Mouse (Mus musculus) liver, adult 2 months (tissue): ENCODE data around the gene Rassf1. TPM values are rescaled to one million over a fixed set of nuclear protein-coding genes. Genes with fewer than 3 reads are reported as not detected.
A peak's percentile ranks its signal among the peaks of the same experiment; 100 is the strongest.
"Not testable (repeated sequence)": the region's sequence is repeated elsewhere in the genome, so short reads cannot be mapped to it uniquely, and the experiment has no call there.

ENCODE experiments used
- DNase-seq: peaks from one replicate; pipeline ENCODE4 v3.0.0-alpha.2; 2011; ENCODE audit warnings: low read depth, low spot score; ENCODE audit errors: extremely low read depth
- H3K27ac ChIP-seq: fragments of 200-500 bp; replicated peaks from 2 replicates; pipeline ENCODE4 v1.5.1; 2012; ENCODE audit warnings: low read depth, mild to moderate bottlenecking, control low read depth, inconsistent platforms, low read length; ENCODE audit not compliant: insufficient read depth
- H3K27me3 ChIP-seq: fragments of 200-500 bp; 2 replicates; pipeline ENCODE4 v1.6.1; 2012; ENCODE audit warnings: mild to moderate bottlenecking, moderate library complexity, low read length, inconsistent platforms; ENCODE audit not compliant: control insufficient read depth, insufficient read depth
- H3K36me3 ChIP-seq: fragments of 200-500 bp; 2 replicates; pipeline ENCODE4 v1.6.1; 2012; ENCODE audit warnings: low read length, inconsistent platforms; ENCODE audit not compliant: control insufficient read depth, insufficient read depth
- H3K4me1 ChIP-seq: fragments of 200-500 bp; 2 replicates; pipeline ENCODE4 v1.6.1; 2011; ENCODE audit warnings: low read length; ENCODE audit not compliant: control insufficient read depth, insufficient read depth
- H3K4me3 ChIP-seq: fragments of 200-500 bp; 2 replicates; pipeline ENCODE4 v1.5.1; 2011; ENCODE audit warnings: low read depth, mild to moderate bottlenecking, control low read depth, low read length, moderate library complexity; ENCODE audit not compliant: insufficient read depth
- H3K79me2 ChIP-seq: fragments of 200-500 bp; 2 replicates; pipeline ENCODE4 v1.6.1; 2012; ENCODE audit warnings: inconsistent platforms, mild to moderate bottlenecking, low read length, moderate library complexity; ENCODE audit not compliant: control insufficient read depth, insufficient read depth
- H3K9ac ChIP-seq: fragments of 200-500 bp; 2 replicates; pipeline ENCODE4 v1.6.1; 2012; ENCODE audit warnings: low read depth, mild to moderate bottlenecking, control low read depth, inconsistent platforms, low read length
- CTCF ChIP-seq: fragments of 200-500 bp; IDR thresholded peaks from 2 replicates; pipeline ENCODE4 v1.5.1; 2011; ENCODE audit warnings: low read depth, low read length, control low read depth
- POLR2A ChIP-seq: fragments of 200-500 bp; IDR thresholded peaks from 2 replicates; pipeline ENCODE4 v1.6.1; 2011; ENCODE audit warnings: low read length, control low read depth; ENCODE audit not compliant: insufficient read depth; ENCODE audit errors: extremely low read depth
- WGBS: fragments of 180-500 bp; shearing (Covaris S2); methylation state at CpG from one replicate; pipeline ENCODE4 v1.1.7; 2018; 5-methylcytosine and 5-hydroxymethylcytosine counted together
- polyA plus RNA-seq: library from polyadenylated mRNA; depleted of rRNA; stranded (reverse); fragments of >200 nt; gene quantifications from 2 replicates; pipeline ENCODE4 v1.2.3, GENCODE M21; 2012
- total RNA-seq: library from RNA; depleted of rRNA; stranded (reverse); fragments of >200 nt; gene quantifications from 2 replicates; pipeline ENCODE4 v1.2.3, GENCODE M21; 2014

Rassf1 gene
- total and polyA plus RNA-seq, 2 experiments: 6.0 to 7.0 TPM

- H3K79me2 ChIP-seq: no peaks in the 10 kb centered on the region; the same call in 1 of the 2 replicates
- peak overlapping the region; percentile 68 for H3K9ac ChIP-seq
- under 1% methylated on average over 23 of the region's 23 CpGs for WGBS
- peak overlapping the region; percentile 62 for H3K27ac ChIP-seq
- no peak for DNase-seq
- TF ChIP-seq POLR2A (no peak), CTCF (no peak)
- H3K27me3 ChIP-seq: no peaks in the 10 kb centered on the region
- H3K36me3 ChIP-seq: peaks cover 25% of the 10 kb centered on the region
- H3K4me1 ChIP-seq: peaks cover 17% of the 10 kb centered on the region
- H3K4me3 ChIP-seq: peak overlapping the region; percentile 56
Observed at GRCm38 (mm10) chr9:107555031-107555457, 3.7 kb downstream of the Rassf1 start.

- no peak for DNase-seq
- TF ChIP-seq CTCF (no peak), POLR2A (no peak)
- no peaks in the 10 kb centered on the region for H3K27me3 ChIP-seq
- H3K9ac ChIP-seq: peak overlapping the region; percentile 68; the same call in 1 of the 2 replicates
- H3K27ac ChIP-seq: peak overlapping the region; percentile 62
- H3K4me1 ChIP-seq: peaks cover 17% of the 10 kb centered on the region
- 33% methylated on average over 2 of the region's 2 CpGs for WGBS
- H3K79me2 ChIP-seq: no peaks in the 10 kb centered on the region; the same call in 1 of the 2 replicates
- H3K36me3 ChIP-seq: peaks cover 28% of the 10 kb centered on the region
- peak overlapping the region; percentile 56 for H3K4me3 ChIP-seq
Observed at GRCm38 (mm10) chr9:107555701-107556100, 4.3 kb downstream of the Rassf1 start.

GRCm38 (mm10) chr9:107556346-107556745 lies 5.0 kb downstream of the Rassf1 start:
- DNase-seq: no peak
- Histone ChIP-seq H3K27ac (no peak overlapping the region), H3K79me2 (no peaks in the 10 kb centered on the region; the same call in 1 of the 2 replicates), H3K4me3 (no peak overlapping the region), H3K27me3 (no peaks in the 10 kb centered on the region), H3K4me1 (peaks cover 14% of the 10 kb centered on the region), H3K36me3 (peaks cover 32% of the 10 kb centered on the region), H3K9ac (no peak overlapping the region)
- TF ChIP-seq CTCF: no peak
- TF ChIP-seq POLR2A: no peak
- WGBS: 66% methylated on average over 3 of the region's 3 CpGs

GRCm38 (mm10) chr9:107563029-107563581 lies 11.8 kb downstream of the Rassf1 start, which contains the start of gene Tusc2:
Gene Tusc2 (plus strand): TSS chr9:107563255.
- Histone ChIP-seq H3K27ac (peak within 1 kb of the TSS; percentile 80), H3K9ac (peak within 1 kb of the TSS; percentile 89), H3K4me3 (peak within 1 kb of the TSS; percentile 79), H3K36me3 (peaks cover 27% of the 10 kb centered on the region), H3K79me2 (peaks cover 9% of the 10 kb centered on the region; the same call in 1 of the 2 replicates), H3K27me3 (no peaks in the 10 kb centered on the region), H3K4me1 (peaks cover 21% of the 10 kb centered on the region)
- peak; percentile 97 for DNase-seq
- TF ChIP-seq POLR2A: peak; percentile 53; the same call in 1 of the 2 replicates
- no peak for TF ChIP-seq CTCF
- under 1% methylated on average over 46 of the region's 46 CpGs for WGBS

GRCm38 (mm10) chr9:107565556-107565955 lies 14.2 kb downstream of the Rassf1 start:
- 59% methylated on average over 5 of the region's 5 CpGs for WGBS
- not testable (repeated sequence) for H3K9ac ChIP-seq, H3K27me3 ChIP-seq, H3K4me3 ChIP-seq, DNase-seq
- Histone ChIP-seq H3K36me3 (peaks cover 11% of the 10 kb centered on the region), H3K79me2 (peaks cover 24% of the 10 kb centered on the region; the same call in 1 of the 2 replicates), H3K4me1 (peaks cover 29% of the 10 kb centered on the region), H3K27ac (peak overlapping the region; percentile 12)

- peaks cover 29% of the 10 kb centered on the region; the same call in 1 of the 2 replicates for H3K79me2 ChIP-seq
- H3K27ac ChIP-seq: peak overlapping the region; percentile 94
- H3K4me1 ChIP-seq: peaks cover 35% of the 10 kb centered on the region
- H3K4me3 ChIP-seq: peak overlapping the region; percentile 28
- H3K36me3 ChIP-seq: peaks cover 7% of the 10 kb centered on the region
- no peaks in the 10 kb centered on the region for H3K27me3 ChIP-seq
- WGBS: 18% methylated on average over 15 of the region's 15 CpGs
- H3K9ac ChIP-seq: peak overlapping the region; percentile 21
- 0 out of 2 replicates have a peak, but pooled peaks have one; percentile 26 for TF ChIP-seq POLR2A
- TF ChIP-seq CTCF: peak; percentile 92
- DNase-seq: peak; percentile 79
Observed at GRCm38 (mm10) chr9:107566041-107566709, 14.8 kb downstream of the Rassf1 start.
